Mouse (Mus musculus): ENCODE data around the gene Ankrd33b. TPM values are rescaled to one million over a fixed set of nuclear protein-coding genes. Genes with fewer than 3 reads are reported as not detected.

Ankrd33b gene
- polyA plus RNA-seq, 1 experiment from 2014 or later: 0.57 TPM

GRCm38 (mm10) chr15:31381936-31382468 is 14.5 kb upstream of the Ankrd33b start:
- 70% methylated on average over 11 of the region's 11 CpGs for WGBS
- ATAC-seq (ENCODE audit: low FRiP score) (no peak), DNase-seq (ENCODE audit: low spot score, missing footprints) (no peak)

GRCm38 (mm10) chr15:31379471-31379870 is 11.9 kb upstream of the Ankrd33b start:
- 80% methylated on average over 3 of the region's 3 CpGs for WGBS

More at GRCm38 (mm10) chr15:31381936-31382468, 14.5 kb upstream of the Ankrd33b start:
- Histone ChIP-seq H3K27me3 (ENCODE audit: control insufficient read depth, insufficient read depth, low read length) (no peaks in the 10 kb centered on the region), H3K4me3 (ENCODE audit: low read depth, low read length) (no peak overlapping the region), H3K36me3 (ENCODE audit: control insufficient read depth, insufficient read depth, low read length) (no peaks in the 10 kb centered on the region), H3K4me1 (ENCODE audit: control insufficient read depth, insufficient read depth, low read length) (no peaks in the 10 kb centered on the region), H3K4me2 (no peak overlapping the region), H3K9ac (ENCODE audit: low read length) (no peak overlapping the region), H3K27ac (ENCODE audit: low read depth, low read length) (no peak overlapping the region), H3K9me3 (ENCODE audit: control insufficient read depth, low read length) (no peaks in the 10 kb centered on the region; the same call in 1 of the 2 replicates)

GRCm38 (mm10) chr15:31375212-31375611 is 7.7 kb upstream of the Ankrd33b start:
- DNase-seq (ENCODE audit: low spot score, missing footprints): no peak
- no peaks in the 10 kb centered on the region for H3K9me3 ChIP-seq (ENCODE audit: control insufficient read depth, low read length)
- H3K9ac ChIP-seq (ENCODE audit: low read length): no peak overlapping the region
- H3K4me1 ChIP-seq (ENCODE audit: control insufficient read depth, insufficient read depth, low read length): no peaks in the 10 kb centered on the region
- H3K4me3 ChIP-seq (ENCODE audit: low read depth, low read length): no peak overlapping the region
- H3K27me3 ChIP-seq (ENCODE audit: control insufficient read depth, insufficient read depth, low read length): no peaks in the 10 kb centered on the region
- no peak overlapping the region for H3K4me2 ChIP-seq
- no peaks in the 10 kb centered on the region for H3K36me3 ChIP-seq (ENCODE audit: control insufficient read depth, insufficient read depth, low read length)
- H3K27ac ChIP-seq (ENCODE audit: low read depth, low read length): no peak overlapping the region
- no peak for ATAC-seq (ENCODE audit: low FRiP score)
- WGBS: 60% methylated on average over 4 of the region's 4 CpGs

More at GRCm38 (mm10) chr15:31379471-31379870, 11.9 kb upstream of the Ankrd33b start:
- H3K36me3 ChIP-seq (ENCODE audit: control insufficient read depth, insufficient read depth, low read length): no peaks in the 10 kb centered on the region
- no peak overlapping the region for H3K9ac ChIP-seq (ENCODE audit: low read length)
- no peak for ATAC-seq (ENCODE audit: low FRiP score)
- no peak overlapping the region for H3K4me3 ChIP-seq (ENCODE audit: low read depth, low read length)
- no peak overlapping the region for H3K27ac ChIP-seq (ENCODE audit: low read depth, low read length)
- no peaks in the 10 kb centered on the region for H3K4me1 ChIP-seq (ENCODE audit: control insufficient read depth, insufficient read depth, low read length)
- no peak overlapping the region for H3K4me2 ChIP-seq
- H3K9me3 ChIP-seq (ENCODE audit: control insufficient read depth, low read length): no peaks in the 10 kb centered on the region
- H3K27me3 ChIP-seq (ENCODE audit: control insufficient read depth, insufficient read depth, low read length): no peaks in the 10 kb centered on the region
- no peak for DNase-seq (ENCODE audit: low spot score, missing footprints)

GRCm38 (mm10) chr15:31369125-31369612 is 1.6 kb upstream of the Ankrd33b start:
- Histone ChIP-seq H3K4me1 (ENCODE audit: control insufficient read depth, insufficient read depth, low read length) (peaks cover 11% of the 10 kb centered on the region), H3K4me2 (no peak overlapping the region), H3K9ac (ENCODE audit: low read length) (no peak overlapping the region), H3K36me3 (ENCODE audit: control insufficient read depth, insufficient read depth, low read length) (no peaks in the 10 kb centered on the region), H3K4me3 (ENCODE audit: low read depth, low read length) (no peak overlapping the region), H3K27ac (ENCODE audit: low read depth, low read length) (no peak overlapping the region), H3K27me3 (ENCODE audit: control insufficient read depth, insufficient read depth, low read length) (peaks cover 54% of the 10 kb centered on the region), H3K9me3 (ENCODE audit: control insufficient read depth, low read length) (no peaks in the 10 kb centered on the region)
- 11% methylated on average over 12 of the region's 12 CpGs for WGBS
- DNase-seq (ENCODE audit: low spot score, missing footprints): peak; percentile 82
- no peak for ATAC-seq (ENCODE audit: low FRiP score)

- Histone ChIP-seq H3K27ac (ENCODE audit: low read depth, low read length) (no peak overlapping the region), H3K4me2 (no peak overlapping the region), H3K36me3 (ENCODE audit: control insufficient read depth, insufficient read depth, low read length) (no peaks in the 10 kb centered on the region), H3K27me3 (ENCODE audit: control insufficient read depth, insufficient read depth, low read length) (peaks cover 59% of the 10 kb centered on the region), H3K9me3 (ENCODE audit: control insufficient read depth, low read length) (no peaks in the 10 kb centered on the region), H3K4me1 (ENCODE audit: control insufficient read depth, insufficient read depth, low read length) (peaks cover 11% of the 10 kb centered on the region), H3K9ac (ENCODE audit: low read length) (no peak overlapping the region), H3K4me3 (ENCODE audit: low read depth, low read length) (no peak overlapping the region)
- DNase-seq (ENCODE audit: low spot score, missing footprints): no peak
- 19% methylated on average over 8 of the region's 8 CpGs for WGBS
- no peak for ATAC-seq (ENCODE audit: low FRiP score)
These were observed 1.0 kb upstream of the Ankrd33b start for GRCm38 (mm10) chr15:31368556-31368955.

- Histone ChIP-seq H3K27me3 (ENCODE audit: control insufficient read depth, insufficient read depth, low read length) (peaks cover 59% of the 10 kb centered on the region), H3K27ac (ENCODE audit: low read depth, low read length) (no peak overlapping the region)
- WGBS: under 1% methylated on average over 68 of the region's 72 CpGs
These were observed 688 bp downstream of the Ankrd33b start for GRCm38 (mm10) chr15:31366596-31367480.

GRCm38 (mm10) chr15:31365720-31366591 is 1.6 kb downstream of the Ankrd33b start:
- H3K36me3 ChIP-seq (ENCODE audit: control insufficient read depth, insufficient read depth, low read length): no peaks in the 10 kb centered on the region
- peak overlapping the region; percentile 55 for H3K4me3 ChIP-seq (ENCODE audit: low read depth, low read length)
- 2% methylated on average over 37 of the region's 37 CpGs for WGBS
- DNase-seq (ENCODE audit: low spot score, missing footprints): peak; percentile 94
- no peak overlapping the region for H3K9ac ChIP-seq (ENCODE audit: low read length)
- H3K4me1 ChIP-seq (ENCODE audit: control insufficient read depth, insufficient read depth, low read length): peaks cover 11% of the 10 kb centered on the region
- ATAC-seq (ENCODE audit: low FRiP score): no peak
- H3K27ac ChIP-seq (ENCODE audit: low read depth, low read length): no peak overlapping the region
- peaks cover 59% of the 10 kb centered on the region for H3K27me3 ChIP-seq (ENCODE audit: control insufficient read depth, insufficient read depth, low read length)
- no peaks in the 10 kb centered on the region for H3K9me3 ChIP-seq (ENCODE audit: control insufficient read depth, low read length)
- peak overlapping the region; percentile 98 for H3K4me2 ChIP-seq

More at GRCm38 (mm10) chr15:31366596-31367480, 688 bp downstream of the Ankrd33b start:
- DNase-seq (ENCODE audit: low spot score, missing footprints) (peak; percentile 95), ATAC-seq (ENCODE audit: low FRiP score) (peak; percentile 53; the same call in 1 of the 2 replicates)
- Histone ChIP-seq H3K36me3 (ENCODE audit: control insufficient read depth, insufficient read depth, low read length) (no peaks in the 10 kb centered on the region), H3K4me1 (ENCODE audit: control insufficient read depth, insufficient read depth, low read length) (peaks cover 11% of the 10 kb centered on the region), H3K4me3 (ENCODE audit: low read depth, low read length) (peak overlapping the region; percentile 55), H3K9me3 (ENCODE audit: control insufficient read depth, low read length) (no peaks in the 10 kb centered on the region), H3K9ac (ENCODE audit: low read length) (peak overlapping the region; percentile 53), H3K4me2 (peak overlapping the region; percentile 98)

GRCm38 (mm10) chr15:31365041-31365719 is 2.3 kb downstream of the Ankrd33b start:
- DNase-seq (ENCODE audit: low spot score, missing footprints): peak; percentile 82
- peaks cover 59% of the 10 kb centered on the region for H3K27me3 ChIP-seq (ENCODE audit: control insufficient read depth, insufficient read depth, low read length)
- no peak overlapping the region for H3K9ac ChIP-seq (ENCODE audit: low read length)
- no peak overlapping the region for H3K27ac ChIP-seq (ENCODE audit: low read depth, low read length)
- ATAC-seq (ENCODE audit: low FRiP score): no peak
- H3K4me1 ChIP-seq (ENCODE audit: control insufficient read depth, insufficient read depth, low read length): peaks cover 11% of the 10 kb centered on the region
- peak overlapping the region; percentile 55; the same call in 1 of the 2 replicates for H3K4me3 ChIP-seq (ENCODE audit: low read depth, low read length)
- H3K36me3 ChIP-seq (ENCODE audit: control insufficient read depth, insufficient read depth, low read length): no peaks in the 10 kb centered on the region
- 19% methylated on average over 11 of the region's 11 CpGs for WGBS
- H3K9me3 ChIP-seq (ENCODE audit: control insufficient read depth, low read length): no peaks in the 10 kb centered on the region
- H3K4me2 ChIP-seq: peak overlapping the region; percentile 98
